Mouse (Mus musculus) kidney, postnatal 0 days (tissue): ENCODE results near the gene Lrrc45. TPM values are rescaled to one million over a fixed set of nuclear protein-coding genes. Genes with fewer than 3 reads are reported as not detected.
"Not testable (repeated sequence)": the region's sequence is repeated elsewhere in the genome, so short reads cannot be mapped to it uniquely, and the experiment has no call there.

Source experiments
- ATAC-seq: fragments of 200-750 bp; cut with Nextera tagmentation; replicated peaks from 2 replicates; pipeline ENCODE4 v1.8.0; 2017; ENCODE audit warnings: low read depth, moderate number of reproducible peaks, moderate TSS enrichment, moderate library complexity; ENCODE audit not compliant: low FRiP score
- DNase-seq: peaks from one replicate; pipeline ENCODE4 v3.0.0-alpha.2; 2016; ENCODE audit warnings: low spot score
- H3K27ac ChIP-seq: fragments of 300-500 bp; sonication (generic); 2 replicates; pipeline ENCODE4 v1.5.1; 2014; ENCODE audit warnings: mild to moderate bottlenecking
- H3K27me3 ChIP-seq: fragments of 300-500 bp; sonication (generic); 2 replicates; pipeline ENCODE4 v1.6.1; 2014; ENCODE audit warnings: low read length, mixed read lengths; ENCODE audit not compliant: insufficient read depth
- H3K36me3 ChIP-seq: fragments of 300-500 bp; sonication (generic); 2 replicates; pipeline ENCODE4 v1.6.1; 2014; ENCODE audit warnings: low read length, mixed read lengths; ENCODE audit not compliant: insufficient read depth
- H3K4me1 ChIP-seq: fragments of 300-500 bp; sonication (generic); replicated peaks from 2 replicates; pipeline ENCODE4 v1.6.1; 2014; ENCODE audit warnings: antibody characterized with exemption, low read length, mixed read lengths; ENCODE audit not compliant: insufficient read depth
- H3K4me2 ChIP-seq: fragments of 300-500 bp; sonication (generic); 2 replicates; pipeline ENCODE4 v1.6.1; 2014; ENCODE audit warnings: mild to moderate bottlenecking, low read length, moderate library complexity, mixed read lengths
- H3K4me3 ChIP-seq: fragments of 300-500 bp; sonication (generic); replicated peaks from 2 replicates; pipeline ENCODE4 v1.5.1; 2014; ENCODE audit warnings: low read depth, low read length
- H3K9ac ChIP-seq: fragments of 300-500 bp; sonication (generic); 2 replicates; pipeline ENCODE4 v1.6.1; 2014; ENCODE audit warnings: low read depth, low read length
- H3K9me3 ChIP-seq: fragments of 300-500 bp; sonication (generic); replicated peaks from 2 replicates; pipeline ENCODE4 v1.6.1; 2016; ENCODE audit warnings: low read length, inconsistent platforms, mixed read lengths
- CTCF ChIP-seq: IDR thresholded peaks from 2 replicates; pipeline ENCODE4 v1.5.1; 2016; ENCODE audit warnings: antibody characterized with exemption, low read depth, mild to moderate bottlenecking, moderate library complexity
- WGBS: fragments of 180-500 bp; shearing (Covaris S2); extraction: QIAGEN DNeasy Blood & Tissue Kit; methylation state at CpG from one replicate; pipeline ENCODE4 v1.1.7; 2014; 5-methylcytosine and 5-hydroxymethylcytosine counted together
- polyA plus RNA-seq: library from polyadenylated mRNA; unstranded; fragments of >200 nt; fragmentation: Nextera tagmentation; extraction: Ambion mirVana; gene quantifications from 2 replicates; pipeline ENCODE4 v1.2.1, GENCODE M21; 2015

Lrrc45 gene
- polyA plus RNA-seq: 31.3 and 33.5 TPM in 2 replicates

DNA sequence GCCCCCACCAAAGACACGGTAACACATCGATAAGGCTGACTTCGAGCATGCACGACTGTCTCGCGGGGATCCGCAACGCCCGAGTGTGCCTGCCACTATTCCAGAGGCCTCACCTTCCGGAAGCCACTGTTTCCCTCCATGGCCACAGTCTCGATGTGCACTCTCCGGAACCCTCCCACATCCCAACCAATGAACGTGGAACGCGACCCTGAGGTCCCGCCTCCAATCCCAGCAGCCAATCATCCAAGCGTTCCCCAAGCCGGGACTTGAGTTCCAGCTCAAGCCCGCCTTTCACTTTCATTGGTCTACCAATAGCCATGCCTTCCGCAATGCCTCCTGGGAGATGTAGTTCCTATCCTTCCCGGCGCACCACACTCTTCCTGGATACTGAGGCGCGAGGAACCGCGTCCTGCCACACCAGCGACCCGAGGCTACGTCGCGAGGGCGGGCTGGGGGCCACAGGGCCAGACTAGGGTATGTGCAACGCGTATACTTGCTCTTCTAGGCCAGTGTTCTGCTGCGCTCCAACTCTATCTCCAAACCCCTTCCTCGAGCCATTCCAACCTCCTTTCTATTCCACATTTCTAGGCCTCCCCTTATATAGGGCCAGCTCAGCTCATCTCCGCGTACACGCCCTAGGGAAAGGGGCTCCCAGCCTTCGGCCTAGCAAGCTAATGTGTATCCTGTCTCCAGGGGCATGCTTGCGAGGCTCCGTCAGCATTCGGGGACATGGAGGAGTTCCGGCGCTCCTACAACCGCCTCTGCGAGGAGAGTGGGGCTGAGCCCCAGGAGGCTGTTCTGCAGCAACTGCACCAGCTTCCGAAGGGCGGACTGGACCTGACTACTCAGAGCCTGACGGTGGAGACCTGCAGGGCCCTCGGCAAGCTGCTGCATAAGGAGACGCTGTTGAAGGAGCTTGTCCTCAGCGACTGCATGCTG, at the start of gene Lrrc45, which contains the start of gene Cenpx:
Gene Lrrc45, plus strand, starts transcription at position 346 of the 939 bp plus-strand sequence.
Gene Cenpx, minus strand, starts transcription at position 159 of the 939 bp plus-strand sequence.
- peak; percentile 100 for DNase-seq
- peak; percentile 93 for ATAC-seq
- Histone ChIP-seq H3K27me3 (no peaks in the 10 kb centered on the region), H3K9ac (peak within 1 kb of the TSS; percentile 70), H3K27ac (peak within 1 kb of the TSS; percentile 73), H3K9me3 (no peaks in the 10 kb centered on the region), H3K36me3 (0 out of 2 replicates have a peak, but pooled peaks cover 15% of the 10 kb centered on the region), H3K4me2 (peak within 1 kb of the TSS; percentile 75), H3K4me3 (peak within 1 kb of the TSS; percentile 61), H3K4me1 (peaks cover 15% of the 10 kb centered on the region; the same call in 1 of the 2 replicates)
- 2% methylated on average over 53 of the region's 53 CpGs for WGBS
- TF ChIP-seq CTCF: no peak

DNA sequence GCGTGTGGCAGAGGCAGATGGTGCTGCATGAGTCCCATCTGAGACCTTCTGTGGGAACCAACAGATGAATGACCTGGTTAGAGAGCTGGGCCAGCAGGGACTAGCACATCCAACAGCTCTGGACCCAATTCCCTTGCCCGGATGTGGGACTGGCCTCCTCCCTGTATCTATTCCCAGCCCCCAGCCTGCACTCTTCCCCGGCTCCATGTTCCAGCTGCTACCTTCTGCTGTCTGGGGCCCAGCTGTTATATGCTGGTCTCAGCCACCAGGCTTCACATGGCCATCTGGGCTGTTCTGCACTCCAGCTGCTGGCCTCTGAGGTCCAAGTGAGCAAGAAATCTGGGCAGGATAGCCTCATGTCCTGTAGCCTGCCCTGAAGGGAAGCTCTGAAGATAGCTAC, 48.3 kb upstream of the Lrrc45 start:
- H3K27ac ChIP-seq: no peak overlapping the region
- no peak overlapping the region for H3K9ac ChIP-seq
- H3K4me2 ChIP-seq: no peak overlapping the region
- no peak overlapping the region for H3K4me3 ChIP-seq
- TF ChIP-seq CTCF: no peak
- DNase-seq: peak; percentile 25
- H3K9me3 ChIP-seq: no peaks in the 10 kb centered on the region
- H3K27me3 ChIP-seq: peaks cover 18% of the 10 kb centered on the region
- 85% methylated on average over 3 of the region's 3 CpGs for WGBS
- no peak for ATAC-seq
- H3K36me3 ChIP-seq: no peaks in the 10 kb centered on the region
- peaks cover 4% of the 10 kb centered on the region; the same call in 1 of the 2 replicates for H3K4me1 ChIP-seq

DNA sequence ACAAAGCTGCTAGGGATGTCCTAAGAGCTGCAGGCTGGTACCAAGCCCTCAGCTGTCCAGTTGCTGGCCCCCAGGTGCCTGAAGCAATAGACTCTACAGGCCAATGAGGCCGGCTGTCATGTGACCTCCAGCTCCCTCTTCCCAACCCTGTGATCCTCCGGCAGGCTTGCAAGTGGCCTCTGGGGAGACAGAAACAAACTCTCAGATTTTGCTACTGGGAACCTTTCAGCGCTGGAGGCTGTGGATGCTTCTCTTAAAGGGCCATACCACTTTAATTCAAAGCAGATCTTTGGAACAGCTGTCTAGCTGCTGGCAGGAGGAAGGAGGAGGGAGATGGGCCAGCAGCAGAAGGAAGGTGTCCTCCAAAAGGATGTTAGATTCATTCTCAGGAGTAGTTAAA, 47.1 kb upstream of the Lrrc45 start:
- Histone ChIP-seq H3K4me2 (no peak overlapping the region), H3K27ac (no peak overlapping the region), H3K36me3 (no peaks in the 10 kb centered on the region), H3K4me1 (no peaks in the 10 kb centered on the region), H3K4me3 (no peak overlapping the region), H3K9ac (no peak overlapping the region), H3K9me3 (no peaks in the 10 kb centered on the region), H3K27me3 (0 out of 2 replicates have a peak, but pooled peaks cover 6% of the 10 kb centered on the region)
- no peak for TF ChIP-seq CTCF
- ATAC-seq (no peak), DNase-seq (peak; percentile 16)
- WGBS: 10% methylated on average over 3 of the region's 3 CpGs

DNA sequence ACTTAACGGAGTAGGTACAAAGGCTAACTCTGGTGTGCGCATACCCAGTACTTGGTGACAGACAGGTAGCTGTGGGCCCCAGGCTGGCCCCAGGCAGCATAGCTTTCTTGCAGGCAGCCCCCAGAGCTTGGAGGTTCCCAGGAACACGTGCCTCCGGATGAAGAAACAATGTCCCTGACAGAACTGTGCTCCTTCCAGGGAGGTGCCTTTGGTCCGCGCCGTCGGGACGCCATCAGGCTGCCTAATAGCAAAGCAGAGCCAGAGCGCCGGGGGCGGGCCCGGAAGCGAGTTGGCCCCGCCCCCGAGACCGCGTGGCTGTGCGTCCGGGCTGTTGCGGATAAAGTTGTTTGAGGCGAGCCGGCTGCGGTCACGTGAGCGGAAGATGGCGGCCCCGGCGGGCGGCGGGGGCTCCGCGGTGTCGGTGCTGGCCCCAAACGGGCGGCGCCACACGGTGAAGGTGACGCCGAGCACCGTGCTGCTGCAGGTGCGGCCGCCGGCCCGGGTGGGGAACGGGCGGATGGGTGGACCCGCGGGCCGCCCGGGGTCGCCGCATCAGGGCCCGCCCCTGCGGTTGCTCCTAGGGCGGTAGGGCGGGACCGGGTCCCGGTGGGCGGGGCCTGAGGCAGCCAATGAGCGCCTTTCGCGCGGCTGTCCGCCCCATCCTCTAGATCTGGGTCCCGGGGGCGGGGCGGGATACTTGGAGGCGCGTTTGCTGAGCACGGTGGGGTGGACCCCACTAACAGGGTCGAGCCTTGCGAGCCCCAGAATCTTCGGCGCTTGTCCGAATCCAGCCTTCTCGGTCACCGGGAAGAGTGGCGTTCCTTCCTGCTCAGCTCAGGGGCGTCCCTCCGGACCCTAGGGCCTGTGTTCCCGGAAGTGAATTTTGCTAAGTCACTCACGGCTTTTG, 40.8 kb upstream of the Lrrc45 start, which contains the start of gene Aspscr1:
Gene Aspscr1, plus strand, starts transcription at position 287 of the 907 bp plus-strand sequence.
- H3K9ac ChIP-seq: peak within 1 kb of the TSS; percentile 87
- no peaks in the 10 kb centered on the region for H3K4me1 ChIP-seq
- peak within 1 kb of the TSS; percentile 80 for H3K4me2 ChIP-seq
- peak within 1 kb of the TSS; percentile 77 for H3K4me3 ChIP-seq
- TF ChIP-seq CTCF: no peak
- no peaks in the 10 kb centered on the region for H3K27me3 ChIP-seq
- H3K36me3 ChIP-seq: 0 out of 2 replicates have a peak, but pooled peaks cover 4% of the 10 kb centered on the region
- 1% methylated on average over 83 of the region's 83 CpGs for WGBS
- no peaks in the 10 kb centered on the region for H3K9me3 ChIP-seq
- peak within 1 kb of the TSS; percentile 89 for H3K27ac ChIP-seq
- ATAC-seq (peak; percentile 94), DNase-seq (peak; percentile 98)

DNA sequence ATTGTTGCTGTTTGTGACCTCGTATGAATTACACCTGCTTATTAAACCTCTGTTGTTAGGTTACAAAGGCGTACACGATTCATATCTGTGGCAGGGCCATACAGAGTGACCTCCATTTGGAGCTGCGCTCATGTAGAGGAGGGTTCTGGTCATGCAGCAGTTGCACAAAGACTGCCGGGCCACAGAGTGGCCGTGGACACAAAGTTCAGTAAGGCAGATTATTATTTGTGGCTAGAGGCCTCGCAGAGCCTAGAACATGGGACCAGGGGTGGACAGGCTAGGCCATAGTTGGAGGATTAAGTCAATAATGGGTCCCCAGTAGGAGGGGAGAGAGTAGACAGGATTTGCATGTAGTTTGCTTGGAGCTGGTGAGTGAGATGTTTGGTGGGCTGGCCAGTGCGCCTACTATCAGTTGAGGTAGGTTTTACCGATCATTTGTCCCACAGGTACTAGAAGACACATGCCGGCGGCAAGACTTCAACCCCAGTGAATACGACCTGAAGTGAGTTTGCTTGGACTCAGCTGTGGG, 40.1 kb upstream of the Lrrc45 start:
- Histone ChIP-seq H3K9ac (peak overlapping the region; percentile 87), H3K4me1 (no peaks in the 10 kb centered on the region), H3K27me3 (no peaks in the 10 kb centered on the region), H3K36me3 (peaks cover 9% of the 10 kb centered on the region; the same call in 1 of the 2 replicates), H3K27ac (peak overlapping the region; percentile 89), H3K9me3 (no peaks in the 10 kb centered on the region), H3K4me3 (peak overlapping the region; percentile 77), H3K4me2 (peak overlapping the region; percentile 80)
- DNase-seq: no peak
- WGBS: 34% methylated on average over 12 of the region's 12 CpGs
- ATAC-seq: peak; percentile 17
- no peak for TF ChIP-seq CTCF

DNA sequence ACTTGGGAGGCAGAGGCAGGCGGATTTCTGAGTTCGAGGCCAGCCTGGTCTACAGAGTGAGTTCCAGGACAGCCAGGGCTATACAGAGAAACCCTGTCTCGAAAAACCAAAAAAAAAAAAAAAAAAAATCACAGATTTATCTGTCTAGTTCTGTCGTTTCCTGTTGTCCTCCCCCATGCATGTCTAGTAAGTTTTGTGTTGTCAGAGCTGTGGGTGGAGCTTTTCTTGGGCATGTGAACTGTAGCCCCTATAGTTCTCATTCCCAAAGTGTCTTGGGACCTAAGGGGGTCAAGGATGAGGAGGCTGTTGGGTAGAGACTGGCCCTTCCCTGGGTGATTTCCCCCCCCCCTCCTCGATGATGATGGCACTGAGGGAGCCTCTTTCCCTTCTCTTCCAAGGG, 37.9 kb upstream of the Lrrc45 start:
- not testable (repeated sequence) for H3K4me2 ChIP-seq, H3K9ac ChIP-seq, DNase-seq, H3K9me3 ChIP-seq, H3K4me1 ChIP-seq, H3K27me3 ChIP-seq, H3K27ac ChIP-seq, ATAC-seq, H3K4me3 ChIP-seq
- WGBS: 81% methylated on average over 4 of the region's 5 CpGs
- H3K36me3 ChIP-seq: peaks cover 13% of the 10 kb centered on the region; the same call in 1 of the 2 replicates
